Mouse (Mus musculus) kidney, embryonic 14.5 days (tissue): ENCODE measurements around the gene D430041D05Rik. TPM values are rescaled to one million over a fixed set of nuclear protein-coding genes. Genes with fewer than 3 reads are reported as not detected.

Experiments
- ATAC-seq: fragments of 200-750 bp; cut with Nextera tagmentation; 2 replicates; pipeline ENCODE4 v1.8.0; 2017; ENCODE audit warnings: moderate number of reproducible peaks, mild to moderate bottlenecking, moderate TSS enrichment, moderate library complexity; ENCODE audit not compliant: low FRiP score, low TSS enrichment
- H3K27ac ChIP-seq: fragments of 300-500 bp; sonication (generic); 2 replicates; pipeline ENCODE4 v1.5.1; 2014; ENCODE audit warnings: low read depth, mild to moderate bottlenecking, low read length, moderate library complexity, mixed read lengths
- H3K27me3 ChIP-seq: fragments of 300-500 bp; sonication (generic); 2 replicates; pipeline ENCODE4 v1.6.1; 2014; ENCODE audit warnings: mild to moderate bottlenecking, low read length; ENCODE audit not compliant: control insufficient read depth, insufficient read depth
- H3K36me3 ChIP-seq: fragments of 300-500 bp; sonication (generic); 2 replicates; pipeline ENCODE4 v1.6.1; 2014; ENCODE audit warnings: low read length, mixed read lengths; ENCODE audit not compliant: control insufficient read depth, insufficient read depth
- H3K4me1 ChIP-seq: fragments of 300-500 bp; sonication (generic); 2 replicates; pipeline ENCODE4 v1.6.1; 2014; ENCODE audit warnings: low read length, mixed read lengths; ENCODE audit not compliant: control insufficient read depth, insufficient read depth
- H3K4me2 ChIP-seq: fragments of 300-500 bp; sonication (generic); replicated peaks from 2 replicates; pipeline ENCODE4 v1.6.1; 2014; ENCODE audit warnings: low read depth, mild to moderate bottlenecking, low read length
- H3K4me3 ChIP-seq: fragments of 300-500 bp; sonication (generic); 2 replicates; pipeline ENCODE4 v1.5.1; 2014; ENCODE audit warnings: mild to moderate bottlenecking, low read length
- H3K9ac ChIP-seq: fragments of 300-500 bp; sonication (generic); 2 replicates; pipeline ENCODE4 v1.6.1; 2014; ENCODE audit warnings: low read depth, mild to moderate bottlenecking, low read length, moderate library complexity
- H3K9me3 ChIP-seq: fragments of 300-500 bp; sonication (generic); 2 replicates; pipeline ENCODE4 v1.6.1; 2016; ENCODE audit warnings: low read length; ENCODE audit not compliant: control insufficient read depth
- WGBS: fragments of 180-500 bp; shearing (Covaris S2); extraction: QIAGEN DNeasy Blood & Tissue Kit; methylation state at CpG from one replicate; pipeline ENCODE4 v1.1.7; 2014; 5-methylcytosine and 5-hydroxymethylcytosine counted together
- polyA plus RNA-seq: library from polyadenylated mRNA; unstranded; fragments of >200 nt; fragmentation: Nextera tagmentation; extraction: Ambion mirVana; gene quantifications from 2 replicates; pipeline ENCODE4 v1.2.1, GENCODE M21; 2014

Gene D430041D05Rik
- polyA plus RNA-seq, 1 experiment from 2014 or later, result 0.65 TPM

- H3K4me1 ChIP-seq, result peaks cover 10% of the 10 kb centered on the region; the same call in 1 of the 2 replicates
- no peak overlapping the region for H3K4me3 ChIP-seq
- no peak overlapping the region for H3K27ac ChIP-seq
- no peaks in the 10 kb centered on the region for H3K9me3 ChIP-seq
- no peaks in the 10 kb centered on the region for H3K27me3 ChIP-seq
- ATAC-seq, result peak; percentile 44; the same call in 1 of the 2 replicates
- no peak overlapping the region for H3K9ac ChIP-seq
- no peaks in the 10 kb centered on the region for H3K36me3 ChIP-seq
- WGBS, result 44% methylated on average over 13 of the region's 13 CpGs
- no peak overlapping the region for H3K4me2 ChIP-seq
Observed at GRCm38 (mm10) chr2:104320061-104320624, 90.7 kb downstream of the D430041D05Rik start.

DNA sequence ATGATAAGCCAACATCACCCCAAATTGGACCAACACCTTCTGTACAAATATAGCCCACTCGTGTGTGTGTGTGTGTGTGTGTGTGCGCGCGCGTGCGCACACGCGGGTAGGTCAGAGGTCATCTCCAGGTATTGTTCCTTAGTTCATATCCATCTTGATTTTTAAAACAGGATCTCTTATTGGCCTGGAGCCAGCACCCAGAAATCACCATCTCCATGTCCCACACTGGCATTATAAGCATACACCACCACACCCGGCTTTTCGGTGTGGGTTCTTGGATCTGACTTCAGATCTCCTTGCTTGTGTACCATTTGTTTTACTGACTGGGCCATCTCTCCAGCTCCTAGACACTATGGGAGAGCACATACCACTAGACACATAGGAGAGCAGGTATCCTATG, 91.4 kb downstream of the D430041D05Rik start:
- no peak overlapping the region for H3K4me3 ChIP-seq
- ATAC-seq, result no peak

GRCm38 (mm10) chr2:104318881-104319280, 91.9 kb downstream of the D430041D05Rik start:
- peaks cover 10% of the 10 kb centered on the region; the same call in 1 of the 2 replicates for H3K4me1 ChIP-seq
- no peaks in the 10 kb centered on the region for H3K27me3 ChIP-seq
- no peak overlapping the region for H3K4me3 ChIP-seq
- H3K27ac ChIP-seq, result no peak overlapping the region
- H3K9me3 ChIP-seq, result no peaks in the 10 kb centered on the region
- 31% methylated on average over 8 of the region's 8 CpGs for WGBS
- H3K9ac ChIP-seq, result no peak overlapping the region
- no peaks in the 10 kb centered on the region for H3K36me3 ChIP-seq
- H3K4me2 ChIP-seq, result no peak overlapping the region
- peak; percentile 45; the same call in 1 of the 2 replicates for ATAC-seq

More for the DNA sequence above, 91.4 kb downstream of the D430041D05Rik start:
- H3K27me3 ChIP-seq, result no peaks in the 10 kb centered on the region
- no peak overlapping the region for H3K4me2 ChIP-seq
- H3K9me3 ChIP-seq, result no peaks in the 10 kb centered on the region
- WGBS, result 94% methylated on average over 10 of the region's 10 CpGs
- H3K27ac ChIP-seq, result no peak overlapping the region
- H3K4me1 ChIP-seq, result peaks cover 10% of the 10 kb centered on the region; the same call in 1 of the 2 replicates
- no peak overlapping the region for H3K9ac ChIP-seq
- H3K36me3 ChIP-seq, result no peaks in the 10 kb centered on the region

DNA sequence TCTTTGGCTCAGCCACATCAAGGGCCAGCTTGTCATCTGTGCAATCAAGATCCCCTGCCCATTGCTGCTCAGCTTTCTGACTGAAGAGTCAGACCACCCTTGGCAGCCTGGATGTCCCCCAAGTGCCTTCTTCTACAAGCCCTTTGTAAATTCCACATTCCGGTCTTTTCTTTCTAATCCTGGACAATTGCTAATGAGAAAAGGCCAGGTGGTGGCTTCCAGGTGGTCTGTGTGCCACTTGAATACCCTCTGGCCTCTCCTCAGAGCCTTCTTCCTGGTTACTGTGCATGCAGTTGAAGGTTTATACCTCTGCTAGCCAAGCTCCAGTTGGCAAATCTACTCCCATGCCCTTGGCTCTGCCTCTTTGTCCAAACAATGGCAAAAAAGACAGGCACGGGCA, 92.6 kb downstream of the D430041D05Rik start:
- 77% methylated on average over 2 of the region's 2 CpGs for WGBS
- no peak for ATAC-seq
- H3K27me3 ChIP-seq, result no peaks in the 10 kb centered on the region
- H3K9ac ChIP-seq, result no peak overlapping the region
- H3K4me2 ChIP-seq, result no peak overlapping the region
- H3K36me3 ChIP-seq, result no peaks in the 10 kb centered on the region
- peaks cover 10% of the 10 kb centered on the region; the same call in 1 of the 2 replicates for H3K4me1 ChIP-seq
- no peak overlapping the region for H3K4me3 ChIP-seq
- no peak overlapping the region for H3K27ac ChIP-seq
- no peaks in the 10 kb centered on the region for H3K9me3 ChIP-seq

DNA sequence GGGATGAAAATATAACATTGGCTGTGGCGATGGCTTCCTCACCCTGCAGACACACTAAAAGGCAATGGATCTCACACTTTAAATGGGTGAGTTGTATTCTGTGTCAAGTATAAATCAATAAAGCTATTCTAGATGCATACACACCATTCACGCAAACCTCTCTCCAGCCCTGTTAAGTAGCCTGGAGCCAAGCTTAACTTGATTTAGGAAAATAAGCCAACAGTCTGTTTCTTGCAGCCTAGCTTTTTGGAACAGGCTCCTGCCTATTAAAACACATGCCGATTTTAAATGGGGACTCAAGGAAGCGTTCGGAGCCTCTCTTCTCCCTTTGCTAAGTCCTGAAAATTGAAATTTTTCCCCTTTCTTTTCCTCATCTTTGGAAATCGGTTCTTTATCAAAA, 93.2 kb downstream of the D430041D05Rik start:
- Histone ChIP-seq H3K4me3 (no peak overlapping the region), H3K4me1 (peaks cover 10% of the 10 kb centered on the region; the same call in 1 of the 2 replicates), H3K9ac (no peak overlapping the region), H3K9me3 (no peaks in the 10 kb centered on the region), H3K4me2 (no peak overlapping the region), H3K36me3 (no peaks in the 10 kb centered on the region), H3K27me3 (no peaks in the 10 kb centered on the region), H3K27ac (no peak overlapping the region)
- WGBS, result 94% methylated on average over 6 of the region's 6 CpGs
- no peak for ATAC-seq

DNA sequence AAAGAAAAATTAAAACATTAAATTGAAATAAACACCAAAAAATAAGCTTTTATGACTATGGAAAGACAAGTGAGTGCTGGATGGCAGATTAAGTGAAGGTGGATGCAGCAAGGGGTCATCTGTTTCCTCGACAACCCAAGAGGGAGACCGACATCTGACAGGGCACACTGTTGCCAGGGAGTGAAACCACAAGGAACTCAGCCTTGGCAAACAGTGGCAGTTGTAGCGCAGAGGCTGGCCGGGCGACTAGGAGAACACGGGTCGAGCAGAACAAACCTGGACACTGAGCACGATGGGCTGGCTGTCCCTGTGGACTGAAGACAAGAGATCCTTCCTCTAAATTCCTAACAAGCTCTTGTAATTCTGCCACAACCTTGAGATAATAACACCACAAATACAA, 94.3 kb downstream of the D430041D05Rik start:
- Histone ChIP-seq H3K4me2 (no peak overlapping the region), H3K27ac (no peak overlapping the region), H3K36me3 (no peaks in the 10 kb centered on the region), H3K4me3 (no peak overlapping the region), H3K4me1 (peaks cover 10% of the 10 kb centered on the region; the same call in 1 of the 2 replicates), H3K9me3 (no peaks in the 10 kb centered on the region), H3K27me3 (no peaks in the 10 kb centered on the region), H3K9ac (no peak overlapping the region)
- WGBS, result 87% methylated on average over 8 of the region's 8 CpGs
- ATAC-seq, result no peak

DNA sequence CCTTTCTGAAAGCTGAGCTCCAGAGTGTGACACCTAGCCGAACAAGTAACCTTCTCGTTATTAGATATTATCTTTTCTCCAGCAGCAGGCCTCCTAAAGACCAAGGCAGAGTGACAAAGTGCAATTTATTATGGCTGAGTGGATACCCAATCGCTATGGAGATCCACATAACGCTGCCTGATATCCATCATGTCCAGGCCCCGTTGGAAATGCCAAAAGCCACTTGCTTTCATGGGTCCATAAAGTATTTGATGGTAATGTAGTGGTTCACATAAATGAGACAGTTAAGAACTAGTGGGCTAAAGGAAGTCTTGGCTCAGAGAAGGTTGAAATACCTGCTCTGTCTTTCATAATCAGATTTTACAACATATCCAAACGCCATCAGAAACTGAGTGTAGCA, 97.6 kb downstream of the D430041D05Rik start:
- H3K4me3 ChIP-seq, result no peak overlapping the region
- 38% methylated on average over 6 of the region's 6 CpGs for WGBS
- H3K9ac ChIP-seq, result no peak overlapping the region
- no peak for ATAC-seq
- H3K9me3 ChIP-seq, result no peaks in the 10 kb centered on the region
- H3K4me2 ChIP-seq, result no peak overlapping the region
- H3K36me3 ChIP-seq, result no peaks in the 10 kb centered on the region
- no peak overlapping the region for H3K27ac ChIP-seq
- H3K4me1 ChIP-seq, result no peaks in the 10 kb centered on the region
- H3K27me3 ChIP-seq, result no peaks in the 10 kb centered on the region

GRCm38 (mm10) chr2:104307102-104307501, 103.7 kb downstream of the D430041D05Rik start:
- Histone ChIP-seq H3K27ac (no peak overlapping the region), H3K9ac (no peak overlapping the region), H3K27me3 (no peaks in the 10 kb centered on the region), H3K36me3 (no peaks in the 10 kb centered on the region), H3K4me3 (no peak overlapping the region), H3K9me3 (no peaks in the 10 kb centered on the region), H3K4me1 (no peaks in the 10 kb centered on the region), H3K4me2 (no peak overlapping the region)
- no peak for ATAC-seq
- 72% methylated on average over 4 of the region's 4 CpGs for WGBS

DNA sequence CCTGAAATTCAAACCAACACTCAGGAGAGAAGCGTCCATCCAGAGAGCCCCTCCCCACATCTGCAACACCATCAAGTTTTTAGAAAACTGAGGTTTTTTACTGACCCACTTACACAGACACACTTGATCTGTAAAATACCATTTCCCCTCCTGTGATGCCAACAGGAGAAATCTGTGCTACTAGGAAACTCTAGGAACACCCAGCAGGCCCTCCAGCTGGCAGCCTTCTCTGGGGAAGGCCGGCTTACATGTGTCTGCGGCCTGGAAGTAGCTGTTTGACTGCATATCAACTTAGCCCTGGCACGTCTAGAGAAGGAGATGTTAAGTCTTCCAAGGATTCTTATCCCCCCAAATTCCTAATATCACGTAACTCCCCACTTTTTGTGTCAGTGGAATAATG, 105.1 kb downstream of the D430041D05Rik start:
- no peaks in the 10 kb centered on the region for H3K27me3 ChIP-seq
- no peak overlapping the region for H3K4me2 ChIP-seq
- H3K9me3 ChIP-seq, result no peaks in the 10 kb centered on the region
- ATAC-seq, result no peak
- WGBS, result 83% methylated on average over 5 of the region's 5 CpGs
- no peaks in the 10 kb centered on the region for H3K36me3 ChIP-seq
- no peak overlapping the region for H3K4me3 ChIP-seq
- H3K27ac ChIP-seq, result no peak overlapping the region
- H3K4me1 ChIP-seq, result no peaks in the 10 kb centered on the region
- H3K9ac ChIP-seq, result no peak overlapping the region
